Mouse (Mus musculus) natural killer cell, adult 2 months (primary cell): ENCODE results near the gene Tbc1d5.

ENCODE experiments used
- DNase-seq, 2 experiments: peaks; one replicate each; pipeline ENCODE4 v3.0.0; 2022; ENCODE audit warnings: low spot score in 2 of 2

The Tbc1d5 gene

DNA sequence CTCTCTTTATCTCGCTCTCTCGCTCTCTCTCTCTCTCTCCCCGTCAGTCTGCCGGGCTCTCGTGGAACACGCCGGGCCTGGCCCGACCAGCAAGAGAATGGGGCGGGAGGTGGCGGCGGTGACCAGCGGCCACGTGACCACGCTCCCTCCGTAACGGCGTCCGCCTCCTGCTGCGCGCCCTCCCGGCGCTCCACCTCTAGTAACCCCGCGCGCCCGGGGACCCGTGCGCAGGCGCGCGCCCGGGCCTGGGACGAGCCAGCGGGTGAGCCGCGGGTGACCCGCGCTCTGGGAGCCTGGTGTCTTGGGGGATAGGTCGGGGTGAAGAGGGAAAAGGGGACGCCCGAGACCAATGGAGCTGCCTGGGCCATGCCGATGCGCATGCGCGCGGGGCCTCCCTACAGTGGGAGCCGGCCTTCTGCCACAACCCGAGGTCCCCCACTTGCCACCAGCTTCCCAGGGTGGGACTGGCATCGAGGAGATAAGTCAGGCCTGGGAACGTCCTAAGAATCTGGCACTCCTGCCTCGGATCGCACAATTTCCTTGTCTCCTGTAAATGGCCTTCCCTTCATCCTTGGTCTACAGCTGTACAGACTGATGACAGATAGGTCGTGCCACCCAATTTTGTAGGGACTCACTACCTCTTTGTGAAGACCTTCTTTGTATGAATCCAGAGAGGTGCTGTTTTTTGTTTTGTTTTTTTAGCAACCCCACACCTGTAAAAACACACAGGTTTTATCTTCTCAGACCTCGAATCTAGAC lies at the start of gene Tbc1d5:
Tbc1d5 (minus strand) TSS at position 158 of the 759 bp plus-strand sequence.
- peak; percentile 87 to 88 for DNase-seq

DNA sequence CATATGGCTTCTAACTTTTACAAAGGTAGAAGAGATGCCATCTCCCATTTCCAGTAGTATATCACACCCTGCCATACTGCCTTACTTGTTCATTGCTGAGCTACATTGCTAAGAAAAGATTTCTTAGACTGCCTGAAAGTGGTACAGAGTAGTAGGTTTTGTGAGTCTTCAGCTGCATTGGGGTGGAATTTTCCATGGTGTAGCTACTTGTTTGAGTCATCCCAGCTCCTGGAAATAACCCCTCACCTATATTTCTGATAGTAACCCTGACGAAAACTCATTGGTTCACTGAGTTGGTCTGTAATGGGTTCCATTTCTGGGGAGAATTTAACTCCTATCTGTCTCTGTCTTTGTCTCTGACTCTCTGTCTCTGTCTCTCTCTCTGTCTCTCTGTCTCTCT lies 46.9 kb upstream of the Tbc1d5 start:
- no peak for DNase-seq

DNA sequence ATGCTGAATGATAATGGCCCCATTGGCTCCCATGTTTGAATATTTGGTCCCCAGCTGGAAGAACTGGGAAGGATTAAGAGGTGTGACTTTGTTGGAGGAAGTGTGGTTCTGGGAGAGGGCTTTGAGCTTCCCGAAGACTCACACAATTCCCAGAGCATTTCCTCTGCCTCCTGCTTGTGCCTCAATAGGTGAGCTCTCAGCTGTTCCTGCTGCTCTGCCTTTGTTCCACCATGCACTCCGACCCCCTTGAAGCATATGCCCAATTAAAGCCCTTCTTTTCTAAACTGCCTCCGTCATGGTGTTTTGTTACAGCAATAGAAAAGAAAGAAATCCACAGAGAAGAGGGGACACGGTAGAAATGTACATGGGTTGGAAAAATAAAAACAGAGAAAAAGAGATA lies 44.0 kb upstream of the Tbc1d5 start:
- no peak for DNase-seq

DNA sequence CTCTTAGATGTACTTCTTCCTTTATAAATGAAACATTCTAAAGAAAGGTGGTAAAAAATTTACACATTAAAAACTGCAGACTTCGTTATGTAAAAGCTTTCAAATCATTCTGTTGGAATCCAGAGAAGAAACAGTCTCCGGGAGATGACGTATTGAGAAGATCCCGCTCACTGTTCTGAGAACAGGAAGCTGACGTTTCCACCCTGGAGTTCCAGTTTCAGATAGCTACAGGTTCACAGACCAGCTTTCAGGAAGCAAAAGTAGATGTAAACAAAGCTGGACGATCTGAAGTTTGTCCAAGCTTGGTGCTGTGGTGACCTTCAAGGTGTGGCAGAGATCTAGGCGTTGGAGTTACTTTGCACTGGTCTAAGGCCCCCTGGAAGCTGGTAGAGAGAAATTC lies 41.9 kb upstream of the Tbc1d5 start:
- peak; percentile 5 to 26 for DNase-seq

DNA sequence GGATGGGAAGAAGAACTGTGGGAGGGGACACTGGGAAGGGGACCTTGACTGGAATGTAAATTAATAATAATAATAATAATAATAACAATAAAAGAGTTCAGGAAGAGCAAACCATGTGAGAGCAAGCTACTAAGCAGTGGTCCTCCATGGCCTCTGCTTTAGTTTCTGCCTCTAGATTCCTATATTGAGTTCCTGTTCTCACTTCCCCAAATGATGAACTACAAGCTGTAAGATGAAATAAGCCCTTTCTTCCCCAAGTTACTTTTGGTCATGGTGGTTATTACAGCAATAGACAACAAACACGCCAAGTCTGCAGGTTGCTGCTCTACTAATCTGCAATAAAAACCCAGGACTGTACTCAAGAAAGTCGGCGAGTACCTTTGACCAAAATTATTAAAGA lies 40.7 kb upstream of the Tbc1d5 start:
- DNase-seq = peak in 1 of 2 experiments; percentile 9

DNA sequence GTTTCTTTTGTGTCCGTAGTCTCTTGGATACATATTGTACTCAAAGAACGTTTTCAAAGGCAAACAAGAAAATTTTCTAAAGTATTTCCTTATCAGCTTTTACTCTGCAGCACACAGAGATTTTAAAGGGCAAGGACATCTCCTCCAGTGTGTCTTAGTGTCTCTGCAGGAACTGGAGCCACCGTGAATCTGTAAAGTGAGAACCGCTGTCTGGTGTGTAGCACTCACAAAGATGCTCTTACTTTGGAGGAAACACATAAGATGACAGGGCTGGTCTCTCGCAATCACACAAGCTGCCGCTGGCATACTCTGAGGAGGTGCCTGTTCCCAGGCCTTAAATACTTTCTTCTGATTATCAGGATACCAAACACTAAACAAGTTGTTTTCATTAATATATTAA lies 37.3 kb upstream of the Tbc1d5 start:
- DNase-seq = no peak

DNA sequence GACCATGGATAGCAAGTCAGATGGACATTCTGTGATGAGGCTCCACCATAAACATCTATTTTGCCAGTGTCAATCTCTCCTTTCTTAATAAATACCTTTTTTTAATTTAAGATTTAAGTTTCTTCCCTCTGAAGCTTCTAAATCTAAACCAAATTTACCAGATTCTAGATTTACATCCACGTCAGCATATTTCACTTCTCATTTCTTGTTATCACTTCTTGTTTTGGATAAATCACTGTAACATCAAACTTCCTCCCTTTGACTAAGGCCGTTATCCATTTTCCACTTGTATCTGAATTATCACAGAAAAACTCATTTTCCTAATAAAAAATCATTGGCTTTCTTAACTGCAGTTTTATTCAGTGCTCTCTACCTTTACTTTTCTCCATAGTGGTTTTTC lies 30.4 kb upstream of the Tbc1d5 start:
- no peak for DNase-seq

DNA sequence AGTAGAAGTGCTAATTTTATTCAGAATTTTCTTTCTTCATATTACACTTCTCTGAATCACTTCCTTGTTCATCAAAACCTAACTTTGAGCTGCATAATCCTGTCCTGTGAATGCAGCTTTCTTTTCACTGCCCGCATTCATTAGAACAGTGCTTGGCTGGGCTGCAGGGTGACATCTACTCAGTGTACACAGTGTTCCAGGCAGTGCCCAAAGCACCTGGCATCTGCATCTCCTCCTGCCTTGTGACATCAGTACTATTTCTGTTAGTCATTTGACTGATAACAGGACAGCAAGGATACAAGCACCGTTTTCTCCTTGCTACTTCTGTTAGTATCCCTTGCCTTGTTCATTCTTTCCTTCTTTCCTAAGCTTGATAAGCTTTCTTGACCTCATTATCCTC lies 25.5 kb upstream of the Tbc1d5 start:
- no peak for DNase-seq

DNA sequence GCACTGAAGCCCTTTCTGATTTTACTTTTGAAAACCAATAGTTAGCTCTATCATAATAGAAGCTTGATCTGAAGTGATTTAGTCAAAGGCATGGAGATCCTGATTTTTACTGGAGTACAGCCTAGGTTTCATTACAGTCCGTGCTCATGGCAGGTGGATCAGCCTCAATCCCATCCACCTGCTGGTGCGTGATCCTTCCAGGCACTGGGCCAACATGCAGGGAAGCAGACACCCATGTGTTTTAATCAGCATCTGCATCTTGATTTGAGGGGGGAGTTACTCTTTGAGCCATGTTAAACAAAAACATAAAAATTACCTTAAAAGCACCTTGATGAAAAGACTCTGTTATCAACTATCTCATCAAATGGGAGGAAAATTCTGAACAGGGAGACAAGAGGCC lies 16.4 kb upstream of the Tbc1d5 start:
- no peak for DNase-seq

DNA sequence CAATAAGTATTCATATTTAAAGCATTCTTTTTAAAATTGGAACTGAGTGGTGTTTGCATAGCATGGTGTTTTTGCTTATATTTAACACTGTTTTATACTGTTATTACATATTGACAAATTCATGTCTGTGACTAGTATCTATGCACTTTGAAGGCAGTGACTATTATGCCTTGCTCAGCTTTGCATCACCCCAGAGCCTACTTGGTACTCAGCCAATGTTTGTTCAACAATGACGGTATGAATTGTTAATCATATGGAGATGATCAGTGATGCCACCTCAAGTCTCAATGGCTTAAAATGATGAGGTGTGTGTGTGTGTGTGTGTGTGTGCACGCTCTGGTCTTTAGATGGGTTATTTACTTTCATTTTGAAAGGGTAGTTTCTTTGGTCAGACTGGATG lies 15.6 kb upstream of the Tbc1d5 start:
- DNase-seq = no peak

DNA sequence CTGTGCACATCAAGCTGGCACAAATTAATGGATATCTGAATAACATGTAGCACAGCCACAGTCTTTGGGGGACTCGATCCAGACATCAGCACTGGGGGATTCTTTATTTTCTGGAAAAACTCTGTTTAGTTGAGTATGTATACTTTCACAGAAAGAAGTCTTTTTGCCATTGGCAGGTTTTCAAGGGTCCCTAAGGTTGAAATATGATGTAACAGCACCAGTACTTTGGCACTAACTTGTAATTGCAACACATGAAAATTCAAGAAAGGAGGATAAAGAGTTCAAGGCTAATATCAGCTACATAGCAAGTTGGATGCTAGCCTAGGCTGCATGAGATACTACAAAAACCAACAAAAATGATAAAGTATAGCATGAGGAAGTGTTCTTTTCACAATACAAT lies 12.2 kb upstream of the Tbc1d5 start:
- DNase-seq = no peak

DNA sequence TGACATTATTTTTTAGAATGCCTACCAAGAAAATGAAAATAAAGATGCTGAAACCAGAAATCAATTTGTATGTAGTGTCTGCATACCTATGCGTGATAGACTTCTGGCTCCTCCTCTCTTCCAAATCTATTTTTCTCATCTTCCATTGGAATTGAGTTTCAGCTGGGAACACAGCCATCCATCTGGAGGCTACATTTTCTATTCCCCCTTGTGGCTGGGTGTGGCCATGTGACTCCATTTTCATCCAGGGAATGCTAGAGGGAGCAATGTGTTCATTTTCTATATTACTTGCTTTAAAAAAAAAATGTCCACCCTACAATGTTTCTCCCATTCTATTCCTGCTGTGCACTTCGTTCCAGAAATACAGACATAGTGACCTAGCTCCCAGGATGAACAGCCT lies 3.6 kb upstream of the Tbc1d5 start:
- DNase-seq = no peak

DNA sequence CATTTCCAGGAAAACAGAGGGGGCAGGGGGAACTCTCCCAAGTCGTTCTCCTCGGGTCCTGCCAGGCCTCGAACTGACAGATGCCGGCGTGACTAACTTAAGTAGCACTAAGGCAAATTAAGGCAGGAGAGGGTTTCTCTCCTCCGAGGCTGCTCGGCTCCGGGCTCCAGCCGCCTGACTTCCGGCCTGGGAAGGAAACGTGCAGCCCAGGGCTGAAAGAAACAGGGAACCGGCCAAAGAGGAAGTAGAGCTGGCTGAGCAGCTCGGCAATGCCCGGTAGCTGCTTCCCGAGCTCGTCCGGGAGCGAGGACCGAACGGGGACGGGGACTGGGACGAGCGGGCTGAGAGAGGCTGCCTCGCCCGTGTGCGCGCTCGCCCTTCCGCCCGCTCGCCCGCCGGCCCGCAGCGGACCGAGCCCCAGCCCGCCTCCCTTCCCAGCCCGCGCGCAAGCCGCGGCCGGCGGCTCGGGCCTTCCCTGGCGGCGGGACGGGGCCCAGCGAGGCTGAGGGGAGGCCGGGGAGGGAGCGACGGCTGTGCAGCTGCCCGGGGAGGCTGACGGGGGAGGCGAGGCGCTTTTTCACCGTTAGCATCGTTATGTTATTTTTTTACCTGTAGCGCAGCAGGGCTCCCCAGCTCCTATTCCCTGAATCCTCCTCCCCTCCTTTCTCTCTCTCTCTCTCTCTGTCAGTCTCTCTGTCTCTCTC lies 509 bp downstream of the Tbc1d5 start:
- peak; percentile 13 to 43 for DNase-seq

DNA sequence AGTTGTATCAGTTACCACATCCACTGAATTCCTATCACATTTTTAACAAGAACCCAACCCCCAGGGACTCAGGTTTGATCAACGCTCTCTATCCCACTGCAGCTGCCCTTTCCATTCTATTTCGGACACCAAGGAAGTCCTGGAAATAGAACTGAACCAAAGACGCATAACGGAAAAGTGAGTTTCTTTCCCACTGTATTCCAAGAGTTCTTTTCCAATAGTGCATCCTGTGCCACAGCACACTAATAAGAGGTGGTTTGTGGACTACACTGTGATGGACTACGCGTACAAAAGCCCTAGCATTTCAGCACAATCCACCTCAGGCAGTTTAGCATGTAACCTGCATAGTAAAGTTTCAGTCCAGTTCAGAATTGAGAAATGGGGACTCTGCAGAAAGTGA lies 1.2 kb downstream of the Tbc1d5 start:
- DNase-seq = no peak

DNA sequence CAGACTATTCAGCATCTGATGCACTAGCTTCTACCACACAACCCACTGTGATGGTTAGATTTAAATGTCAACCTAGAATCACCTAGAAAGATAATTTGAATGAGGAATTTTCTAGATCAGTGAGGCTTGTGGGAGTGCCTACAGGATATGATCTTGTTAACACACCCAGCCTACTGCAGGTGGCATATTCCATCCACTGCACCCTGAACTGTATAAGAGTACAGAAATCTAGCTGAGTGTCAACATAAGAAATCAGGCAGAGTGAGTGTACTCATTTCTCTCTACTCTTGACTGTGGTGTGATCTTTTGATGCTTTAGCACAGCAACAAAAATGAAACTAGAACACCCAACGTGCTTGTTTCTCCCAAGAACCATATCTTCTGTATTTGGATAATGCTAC lies 6.8 kb downstream of the Tbc1d5 start:
- no peak for DNase-seq

DNA sequence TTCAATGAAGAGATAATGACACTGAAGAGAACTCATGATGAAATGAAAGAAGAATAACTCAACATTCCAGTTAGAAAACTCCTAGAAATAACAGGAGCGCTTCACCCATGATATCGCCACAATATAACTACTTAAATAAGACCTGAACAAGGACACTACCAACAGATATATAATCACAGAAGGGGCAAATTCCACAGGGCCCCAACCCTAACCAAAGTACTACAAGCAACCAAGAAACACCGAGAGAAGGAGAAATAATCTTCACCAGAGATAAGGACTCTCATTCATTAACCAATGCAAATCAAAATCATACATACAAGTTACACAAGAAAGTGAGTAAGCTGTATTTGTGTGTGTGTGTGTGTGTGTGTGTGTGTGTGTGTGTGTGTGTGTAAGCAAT lies 7.6 kb downstream of the Tbc1d5 start:
- DNase-seq = no peak

DNA sequence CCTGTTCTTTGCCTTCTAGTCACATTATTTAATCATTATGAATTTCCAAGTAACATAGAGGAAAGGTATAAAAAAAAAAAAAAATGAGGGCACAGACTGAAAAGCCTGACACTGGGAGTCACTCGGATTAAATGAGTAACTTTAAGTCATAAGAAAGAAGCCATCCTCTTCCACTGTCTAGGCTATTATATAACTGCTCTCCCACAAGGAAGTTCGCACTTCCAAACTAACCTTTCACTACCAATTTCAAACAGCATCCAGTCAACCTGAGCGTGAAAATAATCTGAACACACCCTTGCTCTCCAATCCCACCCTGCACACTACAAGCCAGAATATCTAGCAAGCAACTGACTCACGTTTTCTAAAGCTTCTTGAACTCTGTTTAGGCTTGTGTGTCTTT lies 9.2 kb downstream of the Tbc1d5 start:
- DNase-seq = no peak

DNA sequence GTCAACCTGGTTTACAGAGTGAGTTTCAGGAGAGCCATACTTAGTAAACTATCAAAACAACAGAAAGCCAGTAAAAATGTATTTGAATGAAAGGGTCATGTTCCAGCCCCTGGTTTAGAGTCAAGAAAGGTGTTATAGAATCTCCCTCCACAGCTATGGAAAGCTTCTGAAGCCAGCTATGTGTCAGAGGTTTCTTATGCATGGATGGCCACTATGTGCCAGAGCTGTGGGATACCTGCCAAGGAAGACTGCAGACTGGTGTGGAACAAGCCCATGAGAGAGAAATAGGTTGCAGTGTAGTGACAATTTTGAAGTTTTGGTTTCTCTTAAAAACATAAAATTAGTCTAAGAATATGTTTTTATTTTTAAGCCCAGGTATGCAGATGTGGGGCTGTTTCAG lies 16.8 kb downstream of the Tbc1d5 start:
- no peak for DNase-seq

DNA sequence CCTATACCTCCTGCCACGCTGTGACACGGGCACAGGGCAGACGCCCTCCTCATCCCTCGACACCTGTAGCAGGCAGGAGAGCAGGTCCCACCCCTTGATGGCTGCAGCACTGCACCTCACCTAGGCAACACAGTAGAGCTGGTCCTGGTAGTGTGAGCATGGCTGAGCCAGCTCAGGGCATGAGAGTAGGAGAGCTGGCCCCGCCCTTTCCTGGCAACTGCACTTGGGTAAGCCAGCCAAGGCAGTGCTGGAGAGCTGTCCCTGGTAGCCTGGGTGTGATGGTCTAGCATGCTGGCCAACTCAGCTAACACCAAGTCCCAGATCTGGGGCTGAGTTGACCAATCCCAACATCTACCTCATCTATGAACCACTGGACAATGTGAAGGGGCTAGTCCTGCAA lies 19.9 kb downstream of the Tbc1d5 start:
- DNase-seq = no peak

DNA sequence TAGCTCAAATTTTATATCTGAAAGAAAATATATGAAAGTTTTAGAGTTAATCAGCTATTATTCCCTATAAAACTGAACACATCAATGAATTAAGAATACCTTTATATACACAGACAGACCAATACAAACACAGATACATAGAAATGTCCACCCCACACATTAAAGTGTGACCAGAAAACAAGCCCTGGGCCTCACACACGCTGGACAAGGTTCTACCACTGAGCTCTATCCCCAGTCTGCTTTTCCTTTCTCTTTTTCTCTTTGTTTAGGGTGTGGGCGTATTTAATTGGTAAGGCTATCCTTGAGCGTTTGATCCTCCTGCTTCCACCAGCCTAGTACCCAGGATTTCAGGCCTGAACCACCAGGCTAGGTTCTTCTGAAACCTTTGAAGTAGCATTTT lies 28.2 kb downstream of the Tbc1d5 start:
- no peak for DNase-seq

DNA sequence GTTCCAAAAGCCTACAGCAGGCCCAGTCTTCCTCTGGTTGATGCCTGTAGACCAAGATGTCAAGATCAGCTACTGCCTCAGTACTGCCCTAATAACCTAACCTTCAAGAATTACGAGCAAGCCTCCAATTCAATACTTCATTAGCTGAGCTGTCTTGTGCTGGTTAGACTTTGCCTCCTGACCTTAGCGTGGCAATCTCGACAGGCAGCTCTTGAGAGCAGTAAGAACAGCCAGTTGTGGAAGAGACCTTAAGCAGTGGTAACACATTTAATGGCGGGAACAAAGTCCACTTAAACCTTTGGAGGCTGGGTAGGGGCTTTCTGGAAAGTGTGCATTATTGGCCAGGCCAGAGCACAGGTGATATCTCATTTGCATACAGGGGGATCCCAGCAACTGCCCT lies 34.2 kb downstream of the Tbc1d5 start:
- no peak for DNase-seq

DNA sequence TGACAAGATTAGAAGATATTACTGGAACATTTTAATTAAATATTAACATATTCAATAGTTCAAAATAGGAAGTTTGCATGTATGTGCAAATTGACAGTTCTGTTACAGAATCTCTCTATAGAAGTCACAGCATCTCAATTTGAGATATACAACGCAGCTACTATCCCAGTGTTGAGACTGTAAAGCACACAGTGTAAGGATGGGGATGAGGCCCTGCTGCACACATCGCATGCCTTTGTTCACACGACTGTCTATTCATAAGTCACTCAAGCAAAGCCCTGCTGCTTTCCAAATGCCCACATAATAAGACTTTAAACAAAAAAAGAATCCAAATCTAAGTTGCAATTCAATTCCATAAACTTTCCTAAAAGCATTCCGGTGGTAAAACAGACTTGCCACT lies 37.1 kb downstream of the Tbc1d5 start:
- DNase-seq = no peak

DNA sequence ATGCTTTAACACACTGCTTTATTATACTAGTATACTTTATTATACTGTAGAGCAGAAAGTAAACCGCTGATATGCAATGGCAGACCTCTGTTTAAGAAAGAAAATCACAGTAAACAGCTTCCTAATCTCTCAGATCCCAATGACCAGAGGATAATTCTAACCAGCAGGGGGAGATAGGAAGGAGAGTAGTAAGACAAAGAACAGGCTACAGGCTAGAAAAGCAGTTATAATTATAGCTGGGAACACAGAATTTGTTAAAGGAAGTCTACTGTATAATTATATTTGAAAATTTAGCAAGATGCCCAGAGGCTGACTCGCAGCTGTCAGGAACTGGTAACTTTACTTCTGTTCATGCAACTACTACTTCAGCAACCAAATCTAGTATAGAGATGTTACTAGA lies 68.0 kb downstream of the Tbc1d5 start:
- DNase-seq = no peak

DNA sequence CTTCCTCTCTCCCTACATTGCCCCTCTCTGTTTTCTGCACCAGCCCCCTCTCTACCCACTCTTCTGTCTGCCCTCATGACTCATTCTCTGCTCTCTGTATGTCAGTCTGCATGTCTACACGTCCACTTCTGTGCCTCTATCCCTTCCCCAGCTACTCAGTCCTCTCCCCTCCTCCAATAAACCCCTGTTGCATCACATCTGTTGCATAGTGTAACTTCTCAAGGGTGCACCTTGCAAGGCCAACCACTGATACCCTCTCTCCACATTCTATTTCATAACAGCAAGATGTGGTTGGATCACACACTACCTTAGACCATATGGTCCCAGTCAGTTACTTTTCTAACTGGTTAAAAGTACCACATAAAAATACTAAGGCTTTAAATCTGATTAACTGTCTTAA lies 74.9 kb downstream of the Tbc1d5 start:
- no peak for DNase-seq
